Mouse (Mus musculus) MEL (cell line): Measurements from ENCODE around the gene Slc13a2. TPM values are rescaled to one million over a fixed set of nuclear protein-coding genes. Genes with fewer than 3 reads are reported as not detected.
A peak's percentile ranks its signal among the peaks of the same experiment; 100 is the strongest.

Experiments
- DNase-seq: peaks from one replicate; pipeline ENCODE4 v3.0.0; 2011; ENCODE audit warnings: low read depth, low spot score
- H3K27ac ChIP-seq: 2 replicates; pipeline ENCODE4 v1.5.1; 2012; ENCODE audit warnings: low read depth, mild to moderate bottlenecking, control low read depth, low read length, moderate library complexity; ENCODE audit not compliant: control insufficient read depth
- H3K27me3 ChIP-seq, 2 experiments: fragments of 150-350 bp in 1 of 2; sonication (generic) in 1 of 2; 2 replicates each; pipeline ENCODE4 v1.6.1; 2012; ENCODE audit warnings: low read length in 2 of 2, mild to moderate bottlenecking in 2 of 2, improper control_type of control experiment in 1 of 2, moderate library complexity in 1 of 2; ENCODE audit not compliant: insufficient read depth in 2 of 2, control insufficient read depth in 1 of 2
- H3K36me3 ChIP-seq, 2 experiments: 2 replicates each; pipeline ENCODE4 v1.6.1; 2012 to 2014; ENCODE audit warnings: low read length in 2 of 2, improper control_type of control experiment in 1 of 2, inconsistent platforms in 1 of 2, mild to moderate bottlenecking in 1 of 2; ENCODE audit not compliant: insufficient read depth in 2 of 2, control insufficient read depth in 1 of 2
- H3K4me1 ChIP-seq, 2 experiments: fragments of 150-350 bp in 1 of 2; sonication (generic) in 1 of 2; 2 replicates each; pipeline ENCODE4 v1.6.1; 2012; ENCODE audit warnings: low read length in 2 of 2, improper control_type of control experiment in 1 of 2, mild to moderate bottlenecking in 1 of 2; ENCODE audit not compliant: insufficient read depth in 2 of 2, control insufficient read depth in 1 of 2
- H3K4me3 ChIP-seq, 2 experiments: fragments of 150-350 bp in 1 of 2; sonication (generic) in 1 of 2; 2 replicates each; pipeline ENCODE4 v1.5.1; 2012; ENCODE audit warnings: low read depth in 2 of 2, low read length in 2 of 2, mild to moderate bottlenecking in 2 of 2, moderate library complexity in 2 of 2, control low read depth in 1 of 2, improper control_type of control experiment in 1 of 2; ENCODE audit not compliant: control insufficient read depth in 1 of 2, insufficient read depth in 1 of 2
- H3K79me2 ChIP-seq: 2 replicates; pipeline ENCODE4 v1.6.1; 2012; ENCODE audit warnings: mild to moderate bottlenecking, low read length, moderate library complexity; ENCODE audit not compliant: control insufficient read depth, poor library complexity, insufficient read depth
- H3K9ac ChIP-seq: 2 replicates; pipeline ENCODE4 v1.6.1; 2012; ENCODE audit warnings: low read depth, mild to moderate bottlenecking, control low read depth, low read length, moderate library complexity; ENCODE audit not compliant: control insufficient read depth, poor library complexity, severe bottlenecking
- H3K9me3 ChIP-seq: fragments of 150-350 bp; sonication (generic); replicated peaks from 2 replicates; pipeline ENCODE4 v1.6.1; 2012; ENCODE audit warnings: mild to moderate bottlenecking, low read length, improper control_type of control experiment, moderate library complexity; ENCODE audit not compliant: insufficient read depth
- BHLHE40 ChIP-seq: IDR thresholded peaks from 2 replicates; pipeline ENCODE4 v1.6.1; 2012; ENCODE audit warnings: low read depth, mild to moderate bottlenecking, inconsistent platforms, low read length, improper control_type of control experiment, borderline replicate concordance
- CHD1 ChIP-seq: IDR thresholded peaks from 2 replicates; pipeline ENCODE4 v1.6.1; 2012; ENCODE audit warnings: low read depth, mild to moderate bottlenecking, inconsistent platforms, low read length, improper control_type of control experiment
- CHD2 ChIP-seq: IDR thresholded peaks from 2 replicates; pipeline ENCODE4 v1.6.1; 2011; ENCODE audit warnings: low read length, improper control_type of control experiment
- CTCF ChIP-seq, 3 experiments: IDR thresholded peaks in 2 of 3; conservative IDR thresholded peaks in 1 of 3; 2 replicates each; pipeline ENCODE4 v1.5.1; 2011 to 2012; ENCODE audit warnings: low read length in 3 of 3, low read depth in 2 of 3, mild to moderate bottlenecking in 2 of 3, improper control_type of control experiment in 1 of 3, inconsistent platforms in 1 of 3, mixed read lengths in 1 of 3, moderate library complexity in 1 of 3; ENCODE audit not compliant: control insufficient read depth in 1 of 3, insufficient read depth in 1 of 3, poor library complexity in 1 of 3, severe bottlenecking in 1 of 3
- E2F4 ChIP-seq: IDR thresholded peaks from 2 replicates; pipeline ENCODE4 v1.6.1; 2011; ENCODE audit warnings: low read depth, low read length, improper control_type of control experiment, borderline replicate concordance
- ELF1 ChIP-seq: IDR thresholded peaks from 2 replicates; pipeline ENCODE4 v1.6.1; 2014; ENCODE audit warnings: low read depth, mild to moderate bottlenecking, inconsistent platforms, low read length, improper control_type of control experiment, moderate library complexity
- EP300 ChIP-seq, 2 experiments: IDR thresholded peaks; 2 replicates each; pipeline ENCODE4 v1.6.1; 2011; ENCODE audit warnings: improper control_type of control experiment in 2 of 2, low read length in 2 of 2, low read depth in 1 of 2, mild to moderate bottlenecking in 1 of 2
- ETS1 ChIP-seq: IDR thresholded peaks from 2 replicates; pipeline ENCODE4 v1.6.1; 2012; ENCODE audit warnings: low read depth, mild to moderate bottlenecking, inconsistent platforms, low read length, improper control_type of control experiment, moderate library complexity
- GABPA ChIP-seq: IDR thresholded peaks from 2 replicates; pipeline ENCODE4 v1.6.1; 2012; ENCODE audit warnings: low read depth, mild to moderate bottlenecking, inconsistent platforms, low read length, improper control_type of control experiment, moderate library complexity
- GATA1 ChIP-seq: IDR thresholded peaks from 2 replicates; pipeline ENCODE4 v1.6.1; 2011; ENCODE audit warnings: low read depth, low read length, improper control_type of control experiment
- HCFC1 ChIP-seq: IDR thresholded peaks from 2 replicates; pipeline ENCODE4 v1.6.1; 2012; ENCODE audit warnings: low read depth, mild to moderate bottlenecking, inconsistent platforms, low read length, improper control_type of control experiment, moderate library complexity
- JUND ChIP-seq: IDR thresholded peaks from 2 replicates; pipeline ENCODE4 v1.6.1; 2011; ENCODE audit warnings: low read depth, mild to moderate bottlenecking, improper control_type of control experiment, low read length
- KAT2A ChIP-seq: conservative IDR thresholded peaks from 2 replicates; pipeline ENCODE4 v1.6.1; 2012; ENCODE audit warnings: low read depth, low read length, improper control_type of control experiment, inconsistent platforms
- MAFK ChIP-seq: IDR thresholded peaks from 2 replicates; pipeline ENCODE4 v1.6.1; 2011; ENCODE audit warnings: low read depth, mild to moderate bottlenecking, low read length, improper control_type of control experiment, borderline replicate concordance
- MAX ChIP-seq: IDR thresholded peaks from 2 replicates; pipeline ENCODE4 v1.6.1; 2011; ENCODE audit warnings: low read length, improper control_type of control experiment
- MAZ ChIP-seq: IDR thresholded peaks from 2 replicates; pipeline ENCODE4 v1.6.1; 2012; ENCODE audit warnings: low read depth, mild to moderate bottlenecking, inconsistent platforms, low read length, improper control_type of control experiment
- MEF2A ChIP-seq: IDR thresholded peaks from 2 replicates; pipeline ENCODE4 v1.6.1; 2014; ENCODE audit warnings: low read depth, mild to moderate bottlenecking, inconsistent platforms, low read length, improper control_type of control experiment; ENCODE audit not compliant: poor library complexity, insufficient replicate concordance, severe bottlenecking; ENCODE audit errors: extremely low read depth
- MXI1 ChIP-seq: IDR thresholded peaks from 2 replicates; pipeline ENCODE4 v1.6.1; 2011; ENCODE audit warnings: mild to moderate bottlenecking, low read depth, low read length, improper control_type of control experiment
- MYB ChIP-seq: IDR thresholded peaks from 2 replicates; pipeline ENCODE4 v1.6.1; 2011; ENCODE audit warnings: mild to moderate bottlenecking, low read depth, low read length, improper control_type of control experiment
- NELFE ChIP-seq: IDR thresholded peaks from 2 replicates; pipeline ENCODE4 v1.6.1; 2011; ENCODE audit warnings: low read depth, low read length, improper control_type of control experiment
- NRF1 ChIP-seq: IDR thresholded peaks from 2 replicates; pipeline ENCODE4 v1.6.1; 2014; ENCODE audit warnings: low read depth, mild to moderate bottlenecking, inconsistent platforms, low read length, improper control_type of control experiment, moderate library complexity; ENCODE audit not compliant: poor library complexity, insufficient read depth, severe bottlenecking
- POLR2A ChIP-seq, 2 experiments: IDR thresholded peaks; 2 replicates each; pipeline ENCODE4 v1.6.1; 2011 to 2012; ENCODE audit warnings: low read length in 2 of 2, mild to moderate bottlenecking in 2 of 2, control low read depth in 1 of 2, improper control_type of control experiment in 1 of 2, low read depth in 1 of 2, moderate library complexity in 1 of 2; ENCODE audit not compliant: control insufficient read depth in 1 of 2, insufficient read depth in 1 of 2, poor library complexity in 1 of 2
- POLR2AphosphoS2 ChIP-seq: IDR thresholded peaks from 2 replicates; pipeline ENCODE4 v1.6.1; 2011; ENCODE audit warnings: low read length, improper control_type of control experiment
- POLR2AphosphoS5 ChIP-seq: IDR thresholded peaks from 2 replicates; pipeline ENCODE4 v1.6.1; 2012; ENCODE audit warnings: low read depth, borderline replicate concordance, mild to moderate bottlenecking, inconsistent platforms, low read length, moderate library complexity, mixed read lengths
- RAD21 ChIP-seq: IDR thresholded peaks from 2 replicates; pipeline ENCODE4 v1.6.1; 2011; ENCODE audit warnings: mild to moderate bottlenecking, low read depth, low read length, improper control_type of control experiment
- RCOR1 ChIP-seq: IDR thresholded peaks from 2 replicates; pipeline ENCODE4 v1.6.1; 2012; ENCODE audit warnings: low read depth, mild to moderate bottlenecking, inconsistent platforms, low read length, improper control_type of control experiment
- SIN3A ChIP-seq: IDR thresholded peaks from 2 replicates; pipeline ENCODE4 v1.6.1; 2012; ENCODE audit warnings: low read length, improper control_type of control experiment, inconsistent platforms
- TAL1 ChIP-seq: IDR thresholded peaks from 2 replicates; pipeline ENCODE4 v1.6.1; 2012; ENCODE audit warnings: mild to moderate bottlenecking, inconsistent platforms, low read length, moderate library complexity, mixed read lengths
- TBP ChIP-seq: IDR thresholded peaks from 2 replicates; pipeline ENCODE4 v1.8.0; 2011; ENCODE audit warnings: low read depth, low read length, improper control_type of control experiment
- TCF12 ChIP-seq: IDR thresholded peaks from 2 replicates; pipeline ENCODE4 v1.6.1; 2014; ENCODE audit warnings: low read depth, mild to moderate bottlenecking, inconsistent platforms, low read length, improper control_type of control experiment, moderate library complexity
- UBTF ChIP-seq: IDR thresholded peaks from 2 replicates; pipeline ENCODE4 v1.6.1; 2012; ENCODE audit warnings: low read depth, mild to moderate bottlenecking, inconsistent platforms, low read length, improper control_type of control experiment, moderate library complexity, borderline replicate concordance; ENCODE audit not compliant: insufficient read depth
- USF1 ChIP-seq: IDR thresholded peaks from 2 replicates; pipeline ENCODE4 v1.6.1; 2014; ENCODE audit warnings: low read depth, mild to moderate bottlenecking, inconsistent platforms, low read length, improper control_type of control experiment, moderate library complexity
- USF2 ChIP-seq, 2 experiments: IDR thresholded peaks; 2 replicates each; pipeline ENCODE4 v1.6.1; 2011 to 2012; ENCODE audit warnings: improper control_type of control experiment in 2 of 2, low read length in 2 of 2, borderline replicate concordance in 1 of 2, inconsistent platforms in 1 of 2, low read depth in 1 of 2, mild to moderate bottlenecking in 1 of 2; ENCODE audit not compliant: insufficient read depth in 1 of 2
- ZC3H11A ChIP-seq: IDR thresholded peaks from 2 replicates; pipeline ENCODE4 v1.6.1; 2012; ENCODE audit warnings: low read depth, mild to moderate bottlenecking, inconsistent platforms, low read length, improper control_type of control experiment
- ZKSCAN1 ChIP-seq: IDR thresholded peaks from 2 replicates; pipeline ENCODE4 v1.6.1; 2012; ENCODE audit warnings: low read depth, mild to moderate bottlenecking, inconsistent platforms, low read length, improper control_type of control experiment, moderate library complexity
- ZMIZ1 ChIP-seq: IDR thresholded peaks from 2 replicates; pipeline ENCODE4 v1.6.1; 2012; ENCODE audit warnings: low read depth, mild to moderate bottlenecking, inconsistent platforms, low read length, improper control_type of control experiment, moderate library complexity
- ZNF384 ChIP-seq: IDR thresholded peaks from 2 replicates; pipeline ENCODE4 v1.6.1; 2012; ENCODE audit warnings: low read depth, mild to moderate bottlenecking, inconsistent platforms, low read length, improper control_type of control experiment
- polyA plus RNA-seq, 2 experiments: library from polyadenylated mRNA; stranded (reverse) in 1 of 2; unstranded in 1 of 2; fragments of >175 nt in 1 of 2; fragments of >200 nt in 1 of 2; gene quantifications; 2 replicates each; pipeline versions ENCODE4 v1.2.1 to v1.2.4; 2012; ENCODE audit warnings: low replicate concordance in 2 of 2, low read depth in 1 of 2; ENCODE audit not compliant: insufficient read length in 2 of 2, insufficient read depth in 1 of 2, missing spikeins in 1 of 2
- total RNA-seq: library from RNA; depleted of rRNA; stranded (reverse); fragments of 300-350 nt; gene quantifications from 2 replicates; pipeline ENCODE4 v1.2.3, GENCODE M21; 2012

Slc13a2 gene
- total and polyA plus RNA-seq, 3 experiments = not detected

GRCm38 (mm10) chr11:78467515-78467914 is 45.5 kb upstream of the Slc13a2 start:
- DNase-seq = peak; percentile 81
- H3K9ac ChIP-seq = peak overlapping the region; percentile 24
- peak overlapping the region; percentile 50 for H3K27ac ChIP-seq
- no peaks in the 10 kb centered on the region for H3K9me3 ChIP-seq
- H3K36me3 ChIP-seq = peaks cover 0 to 31% of the 10 kb centered on the region in 2 experiments; a peak in 2 of 4 replicates
- H3K79me2 ChIP-seq = no peaks in the 10 kb centered on the region; the same call in 1 of the 2 replicates
- H3K4me3 ChIP-seq = peak overlapping the region; percentile 17 to 26; a peak in 3 of 4 replicates
- H3K27me3 ChIP-seq = no peaks in the 10 kb centered on the region
- H3K4me1 ChIP-seq = peaks cover 20 to 44% of the 10 kb centered on the region in 2 experiments
- TF ChIP-seq ETS1 (peak; percentile 98), BHLHE40 (no peak), NRF1 (no peak), CHD2 (no peak), JUND (no peak), MAFK (peak; percentile 93), RAD21 (no peak), TBP (0 out of 2 replicates have a peak, but pooled peaks have one; percentile 54), EP300 (IDR thresholded peaks at IDR 0.05; ENCODE audit: low read depth in 1 of 2, low read length in 2 of 2) (peak; percentile 57 to 64; a peak in 3 of 4 replicates), USF2 (IDR thresholded peaks at IDR 0.05; ENCODE audit: borderline replicate concordance in 1 of 2, insufficient read depth in 1 of 2, low read depth in 1 of 2, low read length in 2 of 2) (no peak), POLR2AphosphoS5 (no peak), POLR2AphosphoS2 (no peak), ZC3H11A (no peak), MAX (0 out of 2 replicates have a peak, but pooled peaks have one; percentile 15), CHD1 (no peak), TAL1 (no peak), ZMIZ1 (no peak), MYB (no peak), TCF12 (no peak; the same call in 1 of the 2 replicates), MAZ (no peak), GABPA (no peak), E2F4 (no peak), ZNF384 (0 out of 2 replicates have a peak, but pooled peaks have one; percentile 14), GATA1 (peak; percentile 75), POLR2A (IDR thresholded peaks at IDR 0.05; ENCODE audit: control insufficient read depth in 1 of 2, insufficient read depth in 1 of 2, low read depth in 1 of 2, low read length in 2 of 2, poor library complexity in 1 of 2) (0 out of 4 replicates have a peak, but pooled peaks of 1 of the 2 experiments have one; percentile 20), HCFC1 (0 out of 2 replicates have a peak, but pooled peaks have one; percentile 53), NELFE (no peak), RCOR1 (peak; percentile 31; the same call in 1 of the 2 replicates), USF1 (no peak; the same call in 1 of the 2 replicates), MEF2A (no peak), MXI1 (peak; percentile 68), KAT2A (no peak), ELF1 (peak; percentile 85), SIN3A (peak; percentile 97), CTCF (IDR thresholded peaks at IDR 0.05 in 2 of 3, conservative IDR thresholded peaks at IDR 0.05 in 1 of 3; ENCODE audit: control insufficient read depth in 1 of 3, insufficient read depth in 1 of 3, low read depth in 2 of 3, low read length in 3 of 3, poor library complexity in 1 of 3, severe bottlenecking in 1 of 3) (no peak), ZKSCAN1 (no peak), UBTF (no peak)
